Mouse (Mus musculus): ENCODE data around the gene Elmo1.
"Not testable (repeated sequence)": the region's sequence is repeated elsewhere in the genome, so short reads cannot be mapped to it uniquely, and the experiment has no call there.

The Elmo1 gene

GRCm38 (mm10) chr13:20606891-20607290, 516.5 kb downstream of the Elmo1 start:
- DNase-seq (ENCODE audit: low read depth, low spot score) = no peak

GRCm38 (mm10) chr13:20609003-20609688, 518.8 kb downstream of the Elmo1 start:
- no peak for DNase-seq (ENCODE audit: low read depth, low spot score)

- DNase-seq (ENCODE audit: low read depth, low spot score) = no peak
These were observed 525.4 kb downstream of the Elmo1 start for GRCm38 (mm10) chr13:20615596-20616469.

GRCm38 (mm10) chr13:20619946-20620345, 529.5 kb downstream of the Elmo1 start:
- DNase-seq (ENCODE audit: low read depth, low spot score) = no peak

- no peak for DNase-seq (ENCODE audit: low read depth, low spot score)
These were observed 532.9 kb downstream of the Elmo1 start for GRCm38 (mm10) chr13:20623071-20623850.

GRCm38 (mm10) chr13:20627796-20628195, 537.4 kb downstream of the Elmo1 start:
- no peak for DNase-seq (ENCODE audit: low read depth, low spot score)

- DNase-seq (ENCODE audit: low read depth, low spot score) = no peak
These were observed 542.1 kb downstream of the Elmo1 start for GRCm38 (mm10) chr13:20632477-20632876.

- DNase-seq (ENCODE audit: low read depth, low spot score) = not testable (repeated sequence)
These were observed 544.3 kb downstream of the Elmo1 start for GRCm38 (mm10) chr13:20634679-20635078.

- no peak for DNase-seq (ENCODE audit: low read depth, low spot score)
These were observed 545.2 kb downstream of the Elmo1 start for GRCm38 (mm10) chr13:20635646-20636045.

All from 3T3-L1 (cell line).